Mouse (Mus musculus): ENCODE results near the gene Fance.
A peak's percentile ranks its signal among the peaks of the same experiment; 100 is the strongest.

Fance gene

DNA sequence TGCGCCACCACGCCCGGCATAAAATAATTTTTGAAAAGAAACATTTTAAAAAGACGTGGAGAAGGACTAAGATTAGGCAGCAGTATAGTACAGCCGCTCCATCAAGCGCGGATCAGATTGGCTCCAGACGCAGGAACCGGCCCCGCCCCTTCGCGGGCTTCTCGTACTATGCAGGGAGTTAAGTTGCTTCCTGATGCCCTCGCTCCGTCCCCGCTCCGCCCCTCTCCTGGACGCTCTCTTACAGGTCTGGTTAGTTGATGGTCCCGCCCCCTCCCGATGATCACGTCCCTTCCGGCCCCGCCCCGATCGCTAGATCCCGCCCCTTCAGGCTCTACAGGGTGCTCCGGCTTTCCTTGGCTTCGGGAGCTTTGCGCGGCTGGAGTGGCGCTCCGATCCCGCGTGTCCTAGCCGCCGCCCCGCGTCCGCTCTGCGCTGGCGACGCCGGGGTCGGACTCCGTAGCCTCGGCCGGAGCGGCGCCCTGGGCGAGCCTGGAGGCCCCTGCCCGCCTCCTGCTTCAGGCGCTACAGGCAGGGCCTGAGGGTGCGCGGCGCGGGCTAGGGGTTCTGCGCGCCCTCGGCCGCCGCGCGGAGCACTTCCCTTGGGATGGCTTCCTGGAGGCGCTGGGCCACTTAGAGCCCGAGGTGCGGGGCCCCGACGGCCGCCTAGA, at the start of gene Fance:
TSS of gene Fance (plus strand) at position 308 of the 668 bp plus-strand sequence.
- DNase-seq (ENCODE audit: low read depth, low spot score) = peak; percentile 98

DNA sequence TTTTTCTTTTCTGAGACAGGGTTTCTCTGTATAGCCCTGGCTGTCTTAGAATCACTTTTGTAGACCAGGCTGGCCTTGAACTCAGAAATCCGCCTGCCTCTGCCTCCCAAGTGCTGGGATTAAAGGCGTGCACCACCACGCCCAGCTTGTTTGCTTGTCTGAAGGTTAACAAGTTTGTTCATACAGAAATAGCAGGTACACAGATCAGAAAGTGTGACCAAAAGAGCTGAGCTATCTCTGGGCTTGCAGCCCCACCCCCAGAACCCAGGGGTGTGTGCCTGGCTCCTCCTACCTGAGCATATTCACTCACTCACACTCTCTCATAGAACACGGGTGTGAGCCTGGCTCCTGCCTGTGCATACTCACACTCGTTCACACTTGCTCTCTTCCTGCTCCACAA, 46.1 kb upstream of the Fance start:
- DNase-seq (ENCODE audit: low read depth, low spot score) = no peak

DNA sequence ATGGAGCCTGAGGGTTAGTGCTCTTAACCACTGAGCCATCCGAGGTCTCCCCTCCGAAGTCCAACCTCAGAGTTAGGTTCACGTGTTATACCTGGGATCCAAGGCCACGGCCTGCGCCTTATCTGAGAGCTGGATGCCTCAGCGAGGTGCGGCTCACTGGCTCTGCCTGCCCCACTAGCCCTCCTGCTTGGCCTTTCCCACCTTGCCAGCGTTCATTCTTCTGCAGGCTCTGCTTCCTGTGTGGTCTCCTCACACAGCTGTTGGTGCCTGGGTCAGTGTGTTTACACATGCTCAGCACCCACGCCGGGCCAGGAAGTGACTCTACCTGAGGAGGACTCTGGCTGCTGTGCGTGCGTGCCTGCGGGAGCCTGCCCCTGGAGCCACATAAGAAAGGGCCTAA, 43.2 kb upstream of the Fance start:
- no peak for DNase-seq (ENCODE audit: low read depth, low spot score)

DNA sequence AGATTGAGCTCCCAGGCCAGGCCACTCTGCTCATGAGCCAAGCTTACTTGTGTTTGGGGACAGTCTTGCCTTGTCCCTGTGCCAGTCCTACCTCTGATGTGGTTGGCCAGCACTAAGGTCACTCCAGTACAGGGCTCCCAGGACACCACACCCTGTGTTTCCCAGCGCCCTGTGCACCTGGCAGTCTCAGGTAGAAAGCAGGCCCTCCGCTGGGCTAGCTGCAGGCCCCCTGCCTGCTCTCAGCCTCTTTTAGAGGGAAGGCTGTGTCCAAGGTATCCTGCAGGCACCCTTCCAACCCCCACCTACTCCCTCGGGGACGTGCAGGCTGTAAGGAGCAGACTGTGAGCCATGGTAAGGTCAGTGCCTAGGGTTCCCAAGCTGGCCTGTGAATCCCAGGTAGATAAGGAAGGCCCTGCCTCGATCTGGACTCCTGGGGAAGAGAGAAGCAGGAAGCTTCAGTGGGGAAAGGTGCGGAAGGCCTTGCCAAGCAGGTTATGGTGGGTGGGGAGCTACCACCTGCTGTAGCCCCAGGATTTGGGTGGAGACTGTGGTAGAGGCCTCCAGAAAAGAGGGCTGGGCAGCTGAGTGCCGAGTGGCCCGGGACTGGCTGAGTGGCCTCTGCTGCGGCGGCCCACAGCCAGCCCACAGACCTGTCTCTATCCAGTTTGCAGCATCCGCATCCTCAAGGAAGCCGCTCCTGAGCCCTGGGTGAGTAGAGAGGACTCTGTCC, 41.6 kb upstream of the Fance start:
- no peak for DNase-seq (ENCODE audit: low read depth, low spot score)

DNA sequence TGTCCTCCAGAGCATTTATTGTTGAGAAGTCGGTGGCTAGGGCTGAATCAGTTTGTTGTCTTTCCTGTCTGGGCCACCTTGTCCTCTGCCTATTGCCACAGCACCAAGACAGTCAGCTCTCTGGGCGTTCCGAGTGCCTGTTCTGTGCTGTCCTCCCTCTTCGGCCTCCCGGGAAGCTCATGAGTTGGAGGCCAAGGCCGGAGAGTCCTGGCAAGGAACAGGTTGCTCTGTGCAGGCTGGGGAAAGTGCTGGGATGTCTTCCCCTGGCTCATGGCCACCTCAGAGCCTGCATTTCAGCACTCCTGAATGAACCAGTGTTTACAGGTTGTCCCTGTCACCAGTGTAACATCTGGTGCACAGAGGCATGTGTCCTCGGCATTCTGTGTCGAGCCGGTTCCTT, 41.0 kb upstream of the Fance start:
- DNase-seq (ENCODE audit: low read depth, low spot score) = no peak

DNA sequence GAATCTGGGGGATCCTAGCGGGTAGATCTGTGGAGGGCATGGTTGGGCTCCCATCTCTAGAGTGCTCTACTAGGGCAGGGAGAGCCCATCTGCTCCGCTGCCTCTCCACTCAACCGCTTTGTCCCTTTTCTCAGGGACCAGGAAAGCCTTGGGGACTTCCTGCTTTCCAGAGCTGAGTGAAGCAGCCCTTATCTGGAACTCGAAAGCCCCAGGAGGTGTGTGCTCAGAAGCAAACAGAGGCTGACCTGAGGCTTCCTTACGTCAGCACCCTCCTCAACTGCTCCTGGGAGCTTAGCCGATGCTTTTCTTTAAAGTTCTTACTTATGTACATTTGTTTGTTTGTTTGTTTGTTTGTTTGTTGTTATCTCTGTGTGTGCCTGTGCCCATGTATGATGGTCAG, 40.5 kb upstream of the Fance start:
- DNase-seq (ENCODE audit: low read depth, low spot score) = no peak

DNA sequence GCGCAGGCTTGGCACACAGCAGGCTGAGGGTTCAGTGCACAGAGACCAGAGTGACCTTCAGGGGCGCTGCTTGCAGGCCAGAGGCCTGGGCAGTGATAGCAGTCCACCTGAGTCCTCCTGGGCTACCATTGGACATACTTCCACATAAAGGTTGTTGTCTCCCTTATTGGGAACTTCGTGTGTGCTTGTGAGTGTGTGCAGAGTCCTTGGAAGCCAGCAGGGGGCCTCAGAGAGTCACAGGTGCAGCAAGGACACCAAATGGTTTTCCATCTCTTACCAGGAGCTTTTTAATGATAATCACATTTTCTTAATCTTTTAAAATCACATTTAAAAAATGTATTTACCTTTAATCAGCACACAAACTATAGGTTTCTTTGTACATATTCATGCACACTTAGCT, 38.6 kb upstream of the Fance start:
- DNase-seq (ENCODE audit: low read depth, low spot score) = no peak

DNA sequence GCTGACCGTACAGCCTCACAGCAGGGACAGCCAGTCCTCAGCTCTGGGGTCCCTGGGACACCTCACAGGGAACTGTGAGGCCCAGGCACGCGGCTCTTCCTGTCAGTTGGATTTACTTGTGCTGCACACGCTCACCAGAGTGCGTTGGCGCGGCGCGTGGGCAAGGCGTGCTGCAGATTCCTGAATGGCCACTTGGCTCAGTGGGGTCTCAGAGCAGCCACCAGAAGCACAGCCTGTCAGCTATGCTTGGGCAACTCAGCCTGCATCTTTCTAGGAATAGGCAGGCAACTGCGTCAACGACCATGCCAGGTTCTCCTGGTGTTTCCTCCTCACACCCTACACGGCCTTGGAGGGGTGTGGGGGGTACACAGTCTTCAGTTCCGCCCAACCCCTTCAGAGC, 36.1 kb upstream of the Fance start:
- DNase-seq (ENCODE audit: low read depth, low spot score) = no peak

DNA sequence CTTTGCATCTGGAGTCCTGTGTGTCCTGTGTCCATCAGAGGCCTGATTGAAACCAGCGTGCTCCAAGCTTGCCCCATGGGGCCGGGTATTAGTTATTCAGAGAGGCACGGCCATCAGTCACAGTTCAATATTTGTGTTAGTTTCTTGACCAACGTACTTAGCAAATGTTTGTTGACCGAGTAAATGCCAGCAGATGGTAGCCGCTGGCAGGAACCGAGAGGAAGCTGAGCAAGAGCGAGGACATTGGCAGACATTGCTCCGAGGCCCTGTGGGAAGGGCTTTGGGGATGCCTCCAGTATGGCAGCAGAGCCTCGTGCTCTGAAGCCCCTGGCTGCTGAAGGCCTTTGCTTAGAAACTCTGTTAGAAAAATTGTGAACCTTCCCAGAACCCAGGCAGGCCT, 35.6 kb upstream of the Fance start:
- no peak for DNase-seq (ENCODE audit: low read depth, low spot score)

DNA sequence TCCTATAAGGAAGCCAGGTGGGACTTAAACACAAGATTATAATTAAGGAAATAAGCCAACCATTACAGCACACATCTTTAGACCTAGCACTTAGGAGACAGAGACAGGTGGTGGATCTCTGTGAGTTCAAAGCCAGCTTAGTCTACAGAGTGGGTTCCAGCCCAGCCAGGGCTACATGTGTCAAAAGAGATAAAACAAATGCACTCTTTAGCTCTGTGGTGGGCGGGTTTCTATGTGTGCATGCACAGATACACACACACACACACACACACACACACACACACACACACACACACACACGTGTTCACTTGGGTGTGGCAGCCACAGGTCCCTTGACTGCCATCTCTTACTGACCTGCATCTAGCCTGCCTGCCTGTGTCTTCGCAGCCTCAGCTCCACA, 35.2 kb upstream of the Fance start:
- no peak for DNase-seq (ENCODE audit: low read depth, low spot score)

DNA sequence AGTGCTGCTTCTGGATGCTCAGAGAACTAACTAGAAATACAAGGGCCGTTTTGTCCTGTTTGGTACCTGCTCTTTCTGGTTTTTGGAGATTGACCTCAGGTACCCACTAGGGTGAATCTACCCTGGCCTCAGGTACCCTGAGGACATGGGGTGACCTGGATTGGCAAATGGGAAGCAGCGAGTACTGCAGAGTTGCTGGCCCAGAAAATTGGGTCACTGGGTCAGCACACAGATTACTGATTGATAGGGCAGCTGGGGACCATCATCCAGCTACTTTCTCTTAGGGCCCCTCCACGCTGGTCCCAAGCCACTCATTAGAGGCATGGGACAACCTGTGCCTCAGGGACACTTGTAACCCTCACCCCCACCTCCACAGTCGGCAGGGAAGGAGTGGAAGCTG, 34.1 kb upstream of the Fance start:
- peak; percentile 43 for DNase-seq (ENCODE audit: low read depth, low spot score)

DNA sequence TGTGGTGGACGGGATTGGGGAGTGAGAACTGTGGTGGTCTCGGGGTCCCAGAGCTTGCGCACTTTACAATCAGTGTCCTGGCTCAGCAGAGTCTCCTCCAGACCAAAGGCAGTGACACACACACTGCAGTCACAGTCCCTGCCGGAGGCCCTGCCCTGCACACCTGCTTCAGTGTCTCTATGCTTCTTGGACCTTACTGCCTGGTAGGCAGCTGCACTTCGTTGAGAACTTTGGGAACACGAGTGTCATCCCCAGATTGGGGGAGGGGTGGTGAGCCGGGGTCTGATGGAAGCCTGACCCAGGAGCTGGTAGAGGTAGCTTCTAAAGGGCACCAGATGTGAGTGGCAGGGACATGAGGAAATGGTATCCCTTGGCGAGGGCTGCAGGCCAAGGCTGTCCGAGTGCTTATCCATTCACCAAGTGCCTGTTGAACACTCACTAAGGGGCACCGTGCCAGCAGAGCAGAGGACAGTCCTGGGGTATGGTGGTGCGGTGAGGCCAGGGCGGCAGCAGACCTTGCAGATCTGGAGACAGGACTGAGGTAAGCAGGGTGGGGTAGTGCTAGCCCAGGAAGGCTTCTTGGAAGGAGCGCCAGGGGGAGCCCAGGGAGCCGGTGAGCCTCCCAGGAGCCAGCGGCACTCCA, 33.4 kb upstream of the Fance start:
- no peak for DNase-seq (ENCODE audit: low read depth, low spot score)

DNA sequence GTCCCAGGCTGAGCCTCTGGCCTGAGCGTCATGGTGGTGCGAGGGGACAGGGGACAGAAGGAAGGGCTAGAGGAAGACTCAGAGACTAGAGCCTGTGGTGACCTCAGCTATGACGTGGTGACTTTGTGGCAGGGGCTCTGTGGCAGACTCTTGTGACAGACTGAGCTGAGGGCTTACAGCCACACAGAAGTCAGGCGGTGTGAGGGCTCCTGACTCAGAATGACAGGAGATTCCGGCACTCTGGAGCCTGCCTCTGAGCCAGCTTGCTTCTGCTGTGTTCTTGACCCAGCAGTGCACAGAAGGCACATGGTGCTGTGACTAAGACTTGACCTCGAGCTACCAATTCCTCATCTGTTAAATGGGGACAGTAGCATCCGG, 32.9 kb upstream of the Fance start:
- no peak for DNase-seq (ENCODE audit: low read depth, low spot score)

DNA sequence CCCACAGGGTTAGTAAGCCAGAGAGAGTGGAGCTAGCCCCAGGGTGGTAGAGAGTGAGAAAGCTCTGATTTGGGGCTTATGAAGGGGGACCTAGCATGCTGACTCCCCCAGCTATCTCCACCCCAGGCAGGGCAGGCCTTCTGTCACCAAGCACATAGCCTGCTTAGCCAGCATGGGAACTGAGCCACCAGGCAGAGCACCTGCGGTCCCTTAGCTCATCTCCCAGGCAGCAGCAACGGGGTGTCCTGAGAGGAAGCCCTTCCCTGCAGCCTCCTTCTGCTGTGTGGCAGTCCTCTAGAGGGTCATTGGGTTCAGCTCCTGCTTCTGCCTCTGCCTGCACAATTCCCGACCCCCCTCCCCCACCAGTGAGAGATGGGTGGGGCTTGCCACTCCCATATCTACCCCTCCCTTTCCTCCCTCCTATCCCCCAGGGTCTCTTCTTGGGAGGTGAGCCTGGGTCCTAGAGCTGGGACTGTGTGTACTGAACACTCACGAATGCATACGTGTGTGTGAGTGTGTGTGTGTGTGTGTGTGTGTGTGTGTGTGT, 32.4 kb upstream of the Fance start:
- DNase-seq (ENCODE audit: low read depth, low spot score) = no peak

DNA sequence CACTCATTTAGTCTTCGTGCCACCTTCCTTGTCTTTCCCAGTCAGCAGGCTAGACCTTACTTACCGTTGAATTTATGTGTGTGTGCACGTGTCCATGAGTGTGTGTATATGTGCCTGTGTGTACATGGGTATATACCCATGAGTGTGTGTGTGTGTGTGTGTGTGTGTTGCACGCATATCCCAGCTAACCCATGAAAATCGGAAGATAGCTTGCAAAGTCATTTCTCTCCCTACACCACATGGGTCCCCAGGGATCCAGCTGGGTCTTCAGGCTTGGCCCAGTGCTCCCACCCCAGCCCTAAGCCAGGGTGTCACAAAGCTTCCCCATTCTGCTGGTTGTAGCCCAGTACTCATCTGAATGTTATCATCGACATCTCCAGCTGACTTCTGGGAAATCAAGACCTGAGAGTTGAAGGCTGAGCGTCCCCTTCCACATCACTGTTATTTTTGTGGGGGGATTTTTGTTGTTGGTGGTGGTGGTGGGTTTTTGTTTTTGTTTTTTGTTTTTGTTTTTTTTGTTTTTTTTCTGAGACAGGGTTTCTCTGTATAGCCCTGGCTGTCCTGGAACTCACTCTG, 31.4 kb upstream of the Fance start:
- DNase-seq (ENCODE audit: low read depth, low spot score) = no peak

DNA sequence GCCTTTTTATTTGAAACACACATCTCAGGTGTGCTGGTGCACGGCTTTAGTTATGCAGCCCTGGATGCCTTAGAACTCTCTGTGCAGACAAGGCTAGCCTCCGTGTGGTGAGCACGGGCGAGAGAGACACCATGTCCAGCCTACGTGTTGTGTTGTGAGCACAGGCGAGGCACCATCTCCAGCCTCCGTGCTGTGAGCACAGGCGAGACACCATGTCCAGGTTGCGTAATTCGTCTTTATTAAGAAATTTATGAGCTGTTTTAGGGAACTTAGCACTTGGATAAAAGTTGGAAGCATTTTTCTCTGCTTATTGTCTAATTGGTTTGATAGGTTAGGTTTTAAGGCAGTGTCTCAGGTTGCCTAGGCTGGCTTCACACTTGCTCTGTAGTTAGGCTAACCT, 30.1 kb upstream of the Fance start:
- DNase-seq (ENCODE audit: low read depth, low spot score) = no peak

DNA sequence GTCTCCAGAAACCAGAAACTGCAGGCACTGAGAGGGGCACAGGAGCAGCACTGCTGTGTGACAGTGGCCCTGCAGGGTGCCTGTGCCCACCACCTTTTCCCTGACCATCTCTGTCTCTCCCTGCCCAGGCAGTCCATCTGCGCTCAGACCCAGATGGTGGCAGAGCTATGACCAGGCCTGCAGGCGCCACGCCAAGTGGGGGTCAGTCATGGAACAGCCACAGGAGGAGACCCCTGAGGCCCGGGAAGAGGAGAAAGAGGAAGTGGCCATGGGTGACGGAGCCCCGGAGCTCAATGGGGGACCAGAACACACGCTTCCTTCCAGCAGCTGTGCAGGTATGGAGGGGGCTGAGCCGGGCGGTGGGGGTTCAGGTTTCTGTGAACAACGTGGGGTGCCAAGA, 27.2 kb upstream of the Fance start:
- DNase-seq (ENCODE audit: low read depth, low spot score) = no peak

DNA sequence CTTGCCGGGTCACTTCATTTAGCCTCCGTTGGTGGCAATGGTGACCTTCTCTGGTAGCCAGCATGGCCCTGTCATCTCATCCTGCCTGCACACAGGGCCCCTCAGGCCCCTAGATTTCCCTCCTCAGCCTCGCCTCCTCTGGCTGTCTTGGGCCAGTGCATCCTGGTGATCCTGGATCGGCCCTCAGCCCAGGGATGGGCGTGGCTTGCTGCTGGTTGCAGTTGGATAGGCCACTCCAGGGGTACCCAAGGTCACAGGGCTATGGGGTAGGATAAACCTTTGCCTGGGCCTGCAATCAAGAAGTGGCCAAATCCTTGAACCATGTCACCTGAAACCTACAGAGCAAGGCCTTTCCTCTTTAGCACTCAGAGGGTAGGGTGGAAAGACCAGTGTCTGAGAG, 26.4 kb upstream of the Fance start:
- no peak for DNase-seq (ENCODE audit: low read depth, low spot score)

DNA sequence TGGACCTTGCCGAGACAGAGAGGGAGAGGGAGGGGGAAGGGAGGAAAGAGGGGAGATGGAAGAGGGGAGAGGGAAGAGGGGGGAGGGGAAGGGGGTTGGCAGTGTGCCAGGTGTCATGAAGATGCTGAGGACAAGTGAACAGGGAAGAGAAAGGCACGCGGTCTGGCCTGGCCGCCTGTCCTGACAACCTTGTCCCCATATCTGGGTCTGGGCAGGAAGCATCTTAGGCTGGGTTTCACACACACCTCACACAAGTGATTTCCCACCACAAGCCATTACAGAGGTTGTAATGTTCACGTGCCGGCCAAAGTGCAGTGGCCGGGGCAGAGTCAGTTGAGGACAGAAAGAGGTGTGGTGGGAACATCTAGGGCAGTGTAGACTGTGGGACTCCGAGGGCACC, 25.7 kb upstream of the Fance start:
- DNase-seq (ENCODE audit: low read depth, low spot score) = no peak

DNA sequence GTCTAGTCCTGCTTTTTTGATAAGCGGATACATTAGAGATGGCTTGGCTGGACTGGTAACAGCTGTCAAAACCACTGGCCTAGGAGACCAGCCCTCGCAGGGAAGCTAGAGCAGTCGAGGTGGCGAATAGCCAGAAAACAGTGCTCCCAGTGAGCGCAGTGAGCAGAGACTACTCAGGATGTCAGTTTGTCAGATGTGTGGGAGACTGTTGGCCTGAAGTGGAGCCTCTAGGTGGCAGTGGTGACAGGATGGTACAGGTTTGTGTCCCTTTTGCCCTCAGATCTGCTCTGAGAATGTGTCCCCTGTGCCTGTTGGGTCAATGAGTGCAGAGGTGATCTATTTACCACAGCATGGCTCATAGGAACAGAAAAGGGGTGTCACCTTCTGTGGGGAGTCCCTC, 25.3 kb upstream of the Fance start:
- no peak for DNase-seq (ENCODE audit: low read depth, low spot score)

DNA sequence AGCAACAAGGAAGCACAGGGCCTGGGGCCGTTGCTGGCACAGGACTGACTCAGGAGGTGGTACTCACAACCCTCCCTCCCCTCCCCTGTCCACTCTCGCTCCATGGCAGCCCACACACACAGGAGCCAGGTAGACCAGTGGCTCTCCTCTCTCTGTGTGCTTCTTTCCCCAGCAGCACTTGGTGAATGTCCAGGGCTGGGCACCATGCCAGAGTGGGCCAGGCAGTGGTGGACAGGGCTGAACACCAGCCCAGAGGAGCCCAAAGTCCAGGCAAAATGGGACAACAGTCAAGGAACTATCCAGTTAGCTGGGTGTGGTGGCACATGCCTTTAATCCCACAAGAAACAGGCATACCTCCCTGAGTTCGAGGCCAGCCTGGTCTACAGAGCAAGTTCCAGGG, 23.1 kb upstream of the Fance start:
- DNase-seq (ENCODE audit: low read depth, low spot score) = no peak

DNA sequence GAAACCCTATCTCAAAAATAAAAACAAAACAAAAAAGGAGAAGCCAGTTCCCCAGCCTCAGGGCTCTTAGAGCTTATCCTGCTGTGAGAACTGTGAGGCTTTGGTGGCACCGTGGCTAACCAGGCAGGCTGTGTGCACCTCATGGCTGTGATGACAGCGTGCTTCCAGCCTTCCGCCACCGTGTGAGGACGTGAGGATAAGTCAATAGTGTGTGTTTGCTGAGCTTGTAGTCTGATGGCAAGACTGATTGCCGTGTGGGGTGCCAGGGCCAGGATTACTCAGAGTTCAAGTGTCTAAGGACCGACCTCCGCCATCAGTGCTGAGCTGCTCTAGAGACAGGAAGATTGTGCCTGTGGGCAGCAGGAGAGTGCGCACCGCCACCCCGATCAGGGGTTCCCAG, 22.6 kb upstream of the Fance start:
- no peak for DNase-seq (ENCODE audit: low read depth, low spot score)

DNA sequence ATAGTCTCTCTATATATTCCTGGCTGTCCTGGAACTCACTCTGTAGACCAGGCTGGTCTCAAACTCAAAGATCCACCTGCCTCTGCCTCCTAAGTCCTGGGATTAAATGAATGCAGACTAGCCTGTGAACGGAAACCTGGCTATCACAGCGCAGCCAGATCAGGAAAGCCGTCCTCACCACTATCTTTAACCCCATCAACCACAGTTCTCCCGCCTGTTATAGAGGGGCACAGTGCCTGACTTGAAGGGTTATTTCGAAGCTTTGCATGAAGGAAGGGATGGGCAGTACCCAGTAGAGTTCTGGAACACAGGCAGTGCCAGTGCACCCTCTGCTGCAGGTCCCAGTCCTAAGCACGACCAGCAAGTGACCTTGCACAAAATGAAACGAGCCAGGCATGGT, 22.0 kb upstream of the Fance start:
- DNase-seq (ENCODE audit: low read depth, low spot score) = no peak

Measured in retina, adult 2 months (tissue).